Mouse (Mus musculus): ENCODE measurements around the gene Chrm2. TPM values are rescaled to one million over a fixed set of nuclear protein-coding genes. Genes with fewer than 3 reads are reported as not detected.

Chrm2 gene
- polyA plus RNA-seq, 1 experiment from 2014 or later: 7.6 TPM

GRCm38 (mm10) chr6:36437964-36438363 lies 50.1 kb downstream of the Chrm2 start:
- Histone ChIP-seq H3K27me3 (replicated peaks) (no peaks in the 10 kb centered on the region), H3K4me3 (no peak overlapping the region), H3K9me3 (no peaks in the 10 kb centered on the region), H3K4me2 (no peak overlapping the region), H3K27ac (replicated peaks) (no peak overlapping the region), H3K4me1 (peaks cover 5% of the 10 kb centered on the region; the same call in 1 of the 2 replicates), H3K36me3 (no peaks in the 10 kb centered on the region), H3K9ac (no peak overlapping the region)
- no peak for ATAC-seq (ENCODE audit: extremely low read depth, insufficient number of reproducible peaks, low FRiP score, low TSS enrichment)
- 80% methylated on average over 6 of the region's 6 CpGs for WGBS

GRCm38 (mm10) chr6:36439218-36439617 lies 51.3 kb downstream of the Chrm2 start:
- no peaks in the 10 kb centered on the region for H3K36me3 ChIP-seq
- no peak for ATAC-seq (ENCODE audit: extremely low read depth, insufficient number of reproducible peaks, low FRiP score, low TSS enrichment)
- WGBS: 63% methylated on average over 2 of the region's 2 CpGs

GRCm38 (mm10) chr6:36451480-36451879 lies 63.6 kb downstream of the Chrm2 start:
- Histone ChIP-seq H3K9ac (no peak overlapping the region), H3K4me3 (no peak overlapping the region), H3K27ac (replicated peaks) (peak overlapping the region; percentile 64), H3K4me1 (peaks cover 43% of the 10 kb centered on the region), H3K27me3 (replicated peaks) (no peaks in the 10 kb centered on the region), H3K36me3 (no peaks in the 10 kb centered on the region), H3K4me2 (no peak overlapping the region), H3K9me3 (no peaks in the 10 kb centered on the region)
- no peak for ATAC-seq (ENCODE audit: extremely low read depth, insufficient number of reproducible peaks, low FRiP score, low TSS enrichment)

More at GRCm38 (mm10) chr6:36439218-36439617, 51.3 kb downstream of the Chrm2 start:
- no peak overlapping the region for H3K4me2 ChIP-seq
- no peaks in the 10 kb centered on the region for H3K9me3 ChIP-seq
- no peaks in the 10 kb centered on the region for H3K27me3 ChIP-seq (replicated peaks)
- H3K4me1 ChIP-seq: peaks cover 5% of the 10 kb centered on the region; the same call in 1 of the 2 replicates
- H3K9ac ChIP-seq: no peak overlapping the region
- H3K4me3 ChIP-seq: no peak overlapping the region
- no peak overlapping the region for H3K27ac ChIP-seq (replicated peaks)

GRCm38 (mm10) chr6:36455071-36455470 lies 67.2 kb downstream of the Chrm2 start:
- Histone ChIP-seq H3K4me3 (no peak overlapping the region), H3K36me3 (no peaks in the 10 kb centered on the region), H3K4me1 (peaks cover 57% of the 10 kb centered on the region), H3K9me3 (no peaks in the 10 kb centered on the region), H3K27me3 (replicated peaks) (no peaks in the 10 kb centered on the region), H3K9ac (no peak overlapping the region), H3K27ac (replicated peaks) (peak overlapping the region; percentile 77), H3K4me2 (no peak overlapping the region)
- ATAC-seq (ENCODE audit: extremely low read depth, insufficient number of reproducible peaks, low FRiP score, low TSS enrichment): no peak

GRCm38 (mm10) chr6:36457015-36457414 lies 69.1 kb downstream of the Chrm2 start:
- H3K4me3 ChIP-seq: no peak overlapping the region
- H3K9me3 ChIP-seq: no peaks in the 10 kb centered on the region
- no peak overlapping the region for H3K9ac ChIP-seq
- ATAC-seq (ENCODE audit: extremely low read depth, insufficient number of reproducible peaks, low FRiP score, low TSS enrichment): no peak
- no peak overlapping the region for H3K4me2 ChIP-seq
- 73% methylated on average over 1 of the region's 1 CpGs for WGBS
- no peaks in the 10 kb centered on the region for H3K36me3 ChIP-seq
- H3K27ac ChIP-seq (replicated peaks): no peak overlapping the region
- peaks cover 52% of the 10 kb centered on the region for H3K4me1 ChIP-seq
- no peaks in the 10 kb centered on the region for H3K27me3 ChIP-seq (replicated peaks)

- Histone ChIP-seq H3K9ac (no peak overlapping the region), H3K27ac (replicated peaks) (no peak overlapping the region), H3K27me3 (replicated peaks) (no peaks in the 10 kb centered on the region), H3K9me3 (no peaks in the 10 kb centered on the region), H3K4me3 (no peak overlapping the region), H3K36me3 (no peaks in the 10 kb centered on the region), H3K4me1 (peaks cover 18% of the 10 kb centered on the region), H3K4me2 (no peak overlapping the region)
- 82% methylated on average over 3 of the region's 3 CpGs for WGBS
- ATAC-seq (ENCODE audit: extremely low read depth, insufficient number of reproducible peaks, low FRiP score, low TSS enrichment): no peak
These were observed 76.1 kb downstream of the Chrm2 start for GRCm38 (mm10) chr6:36464008-36464407.

GRCm38 (mm10) chr6:36484132-36484665 lies 96.3 kb downstream of the Chrm2 start:
- H3K4me3 ChIP-seq: no peak overlapping the region
- H3K27ac ChIP-seq (replicated peaks): peak overlapping the region; percentile 39
- H3K27me3 ChIP-seq (replicated peaks): no peaks in the 10 kb centered on the region
- 60% methylated on average over 4 of the region's 4 CpGs for WGBS
- no peak overlapping the region for H3K9ac ChIP-seq
- H3K4me1 ChIP-seq: peaks cover 24% of the 10 kb centered on the region
- H3K4me2 ChIP-seq: no peak overlapping the region
- H3K9me3 ChIP-seq: no peaks in the 10 kb centered on the region
- ATAC-seq (ENCODE audit: extremely low read depth, insufficient number of reproducible peaks, low FRiP score, low TSS enrichment): no peak
- H3K36me3 ChIP-seq: no peaks in the 10 kb centered on the region

- Histone ChIP-seq H3K27me3 (replicated peaks) (no peaks in the 10 kb centered on the region), H3K27ac (replicated peaks) (peak overlapping the region; percentile 98), H3K4me3 (no peak overlapping the region), H3K9ac (0 out of 2 replicates have a peak overlapping the region, but pooled peaks have one; percentile 56), H3K4me1 (peaks cover 23% of the 10 kb centered on the region), H3K36me3 (no peaks in the 10 kb centered on the region), H3K4me2 (peak overlapping the region; percentile 46), H3K9me3 (no peaks in the 10 kb centered on the region)
- WGBS: 65% methylated on average over 7 of the region's 7 CpGs
- ATAC-seq (ENCODE audit: extremely low read depth, insufficient number of reproducible peaks, low FRiP score, low TSS enrichment): no peak
These were observed 119.3 kb downstream of the Chrm2 start for GRCm38 (mm10) chr6:36507008-36507663.

GRCm38 (mm10) chr6:36507946-36508345 lies 120.1 kb downstream of the Chrm2 start:
- peaks cover 23% of the 10 kb centered on the region for H3K4me1 ChIP-seq
- H3K9me3 ChIP-seq: no peaks in the 10 kb centered on the region
- WGBS: 17% methylated on average over 7 of the region's 7 CpGs
- H3K4me3 ChIP-seq: no peak overlapping the region; the same call in 1 of the 2 replicates
- H3K36me3 ChIP-seq: no peaks in the 10 kb centered on the region
- peak overlapping the region; percentile 98 for H3K27ac ChIP-seq (replicated peaks)
- peak overlapping the region; percentile 46 for H3K4me2 ChIP-seq
- ATAC-seq (ENCODE audit: extremely low read depth, insufficient number of reproducible peaks, low FRiP score, low TSS enrichment): peak; percentile 58; the same call in 1 of the 2 replicates
- peak overlapping the region; percentile 58 for H3K9ac ChIP-seq
- H3K27me3 ChIP-seq (replicated peaks): no peaks in the 10 kb centered on the region

GRCm38 (mm10) chr6:36508469-36508868 lies 120.6 kb downstream of the Chrm2 start:
- WGBS: 18% methylated on average over 2 of the region's 2 CpGs
- H3K27ac ChIP-seq (replicated peaks): peak overlapping the region; percentile 98
- peak overlapping the region; percentile 58 for H3K9ac ChIP-seq
- peak overlapping the region; percentile 10; the same call in 1 of the 2 replicates for H3K4me2 ChIP-seq
- no peak for ATAC-seq (ENCODE audit: extremely low read depth, insufficient number of reproducible peaks, low FRiP score, low TSS enrichment)
- H3K4me1 ChIP-seq: peaks cover 23% of the 10 kb centered on the region
- no peaks in the 10 kb centered on the region for H3K27me3 ChIP-seq (replicated peaks)
- H3K36me3 ChIP-seq: no peaks in the 10 kb centered on the region
- H3K9me3 ChIP-seq: no peaks in the 10 kb centered on the region
- H3K4me3 ChIP-seq: no peak overlapping the region

- Histone ChIP-seq H3K27me3 (replicated peaks) (no peaks in the 10 kb centered on the region), H3K36me3 (no peaks in the 10 kb centered on the region), H3K4me3 (no peak overlapping the region), H3K4me1 (peaks cover 21% of the 10 kb centered on the region), H3K9ac (no peak overlapping the region), H3K9me3 (no peaks in the 10 kb centered on the region), H3K27ac (replicated peaks) (peak overlapping the region; percentile 65; the same call in 1 of the 2 replicates), H3K4me2 (no peak overlapping the region)
- no peak for ATAC-seq (ENCODE audit: extremely low read depth, insufficient number of reproducible peaks, low FRiP score, low TSS enrichment)
- 78% methylated on average over 4 of the region's 4 CpGs for WGBS
These were observed 128.6 kb downstream of the Chrm2 start for GRCm38 (mm10) chr6:36516508-36516907.

GRCm38 (mm10) chr6:36517242-36517641 lies 129.4 kb downstream of the Chrm2 start:
- peak overlapping the region; percentile 65 for H3K27ac ChIP-seq (replicated peaks)
- no peak overlapping the region for H3K9ac ChIP-seq
- 0 out of 2 replicates have a peak overlapping the region, but pooled peaks have one; percentile 4 for H3K4me2 ChIP-seq
- H3K27me3 ChIP-seq (replicated peaks): no peaks in the 10 kb centered on the region
- no peaks in the 10 kb centered on the region for H3K9me3 ChIP-seq
- 38% methylated on average over 5 of the region's 5 CpGs for WGBS
- H3K36me3 ChIP-seq: no peaks in the 10 kb centered on the region
- peaks cover 24% of the 10 kb centered on the region for H3K4me1 ChIP-seq
- no peak overlapping the region for H3K4me3 ChIP-seq
- no peak for ATAC-seq (ENCODE audit: extremely low read depth, insufficient number of reproducible peaks, low FRiP score, low TSS enrichment)
